Mouse (Mus musculus) hindbrain, postnatal 0 days (tissue): ENCODE measurements around the gene Phldb2. TPM values are rescaled to one million over a fixed set of nuclear protein-coding genes. Genes with fewer than 3 reads are reported as not detected.

Experiments used
- ATAC-seq: fragments of 200-750 bp; cut with Nextera tagmentation; 2 replicates; pipeline ENCODE4 v1.8.0; 2017; ENCODE audit warnings: mild to moderate bottlenecking, moderate TSS enrichment, moderate library complexity
- DNase-seq: peaks from one replicate; pipeline ENCODE4 v3.0.0-alpha.2; 2015; ENCODE audit warnings: low spot score
- H3K27ac ChIP-seq: fragments of 300-500 bp; sonication (generic); 2 replicates; pipeline ENCODE4 v1.5.1; 2014; ENCODE audit warnings: mild to moderate bottlenecking
- H3K27me3 ChIP-seq: fragments of 300-500 bp; sonication (generic); 2 replicates; pipeline ENCODE4 v1.6.1; 2014; ENCODE audit warnings: low read length, mixed read lengths; ENCODE audit not compliant: insufficient read depth
- H3K36me3 ChIP-seq: fragments of 300-500 bp; sonication (generic); 2 replicates; pipeline ENCODE4 v1.6.1; 2014; ENCODE audit warnings: low read length, mixed read lengths; ENCODE audit not compliant: insufficient read depth
- H3K4me1 ChIP-seq: fragments of 300-500 bp; sonication (generic); 2 replicates; pipeline ENCODE4 v1.6.1; 2014; ENCODE audit warnings: antibody characterized with exemption, low read length, mixed read lengths; ENCODE audit not compliant: insufficient read depth
- H3K4me2 ChIP-seq: fragments of 300-500 bp; sonication (generic); 2 replicates; pipeline ENCODE4 v1.6.1; 2014; ENCODE audit warnings: low read depth, mild to moderate bottlenecking, low read length, moderate library complexity, mixed read lengths
- H3K4me3 ChIP-seq: fragments of 300-500 bp; sonication (generic); 2 replicates; pipeline ENCODE4 v1.5.1; 2014; ENCODE audit warnings: low read length
- H3K9ac ChIP-seq: fragments of 300-500 bp; sonication (generic); replicated peaks from 2 replicates; pipeline ENCODE4 v1.6.1; 2014; ENCODE audit warnings: mild to moderate bottlenecking, low read length, moderate library complexity, mixed read lengths
- H3K9me3 ChIP-seq: fragments of 300-500 bp; sonication (generic); 2 replicates; pipeline ENCODE4 v1.6.1; 2016; ENCODE audit warnings: low read length, mixed read lengths
- CTCF ChIP-seq: IDR thresholded peaks from 2 replicates; pipeline ENCODE4 v1.5.1; 2016; ENCODE audit warnings: antibody characterized with exemption, control low read depth, low read depth
- WGBS: fragments of 180-500 bp; shearing (Covaris S2); extraction: QIAGEN DNeasy Blood & Tissue Kit; methylation state at CpG from one replicate; pipeline ENCODE4 v1.1.7; 2014; 5-methylcytosine and 5-hydroxymethylcytosine counted together
- polyA plus RNA-seq: library from polyadenylated mRNA; unstranded; fragments of >200 nt; fragmentation: Nextera tagmentation; extraction: Ambion mirVana; gene quantifications from 2 replicates; pipeline ENCODE4 v1.2.1, GENCODE M21; 2015
- total RNA-seq: library from RNA; depleted of rRNA; stranded (reverse); fragments of >200 nt; gene quantifications from 2 replicates; pipeline ENCODE4 v1.2.3, GENCODE M21; 2014

Phldb2 gene
- total and polyA plus RNA-seq, 2 experiments from 2014 or later: 4.5 to 7.2 TPM

- Histone ChIP-seq H3K9ac (no peak overlapping the region), H3K27ac (no peak overlapping the region), H3K4me2 (no peak overlapping the region), H3K4me1 (no peaks in the 10 kb centered on the region), H3K4me3 (no peak overlapping the region), H3K9me3 (no peaks in the 10 kb centered on the region), H3K27me3 (no peaks in the 10 kb centered on the region), H3K36me3 (no peaks in the 10 kb centered on the region)
- no peak for ATAC-seq
- WGBS: 57% methylated on average over 5 of the region's 5 CpGs
- TF ChIP-seq CTCF: no peak
- DNase-seq: no peak
Observed at GRCm38 (mm10) chr16:45952501-45952900, 897 bp downstream of the Phldb2 start.

DNA sequence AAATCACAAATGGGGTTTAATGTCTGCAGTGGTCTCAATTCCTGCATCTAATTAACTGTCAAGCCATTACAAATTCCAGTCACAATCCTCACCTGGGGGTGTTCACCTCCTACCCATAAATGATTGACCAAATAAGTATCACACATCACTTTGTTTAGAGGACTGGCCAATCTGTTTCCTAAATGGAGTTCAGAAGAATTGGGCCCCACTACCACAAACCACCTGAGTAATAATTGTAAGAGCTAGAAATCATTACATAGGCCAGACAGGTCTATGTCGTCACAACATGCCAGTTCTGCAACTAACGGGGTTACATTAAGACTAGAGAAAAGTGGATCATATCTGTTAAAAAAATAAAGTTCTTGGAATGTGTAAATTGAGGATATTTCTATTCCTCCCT is 1.4 kb downstream of the Phldb2 start:
- no peak for TF ChIP-seq CTCF
- no peak overlapping the region for H3K9ac ChIP-seq
- ATAC-seq (no peak), DNase-seq (no peak)
- H3K9me3 ChIP-seq: no peaks in the 10 kb centered on the region
- H3K4me1 ChIP-seq: no peaks in the 10 kb centered on the region
- no peaks in the 10 kb centered on the region for H3K27me3 ChIP-seq
- 87% methylated on average over 2 of the region's 2 CpGs for whole genome bisulfite sequencing
- no peaks in the 10 kb centered on the region for H3K36me3 ChIP-seq
- H3K27ac ChIP-seq: no peak overlapping the region
- no peak overlapping the region for H3K4me3 ChIP-seq
- H3K4me2 ChIP-seq: no peak overlapping the region

DNA sequence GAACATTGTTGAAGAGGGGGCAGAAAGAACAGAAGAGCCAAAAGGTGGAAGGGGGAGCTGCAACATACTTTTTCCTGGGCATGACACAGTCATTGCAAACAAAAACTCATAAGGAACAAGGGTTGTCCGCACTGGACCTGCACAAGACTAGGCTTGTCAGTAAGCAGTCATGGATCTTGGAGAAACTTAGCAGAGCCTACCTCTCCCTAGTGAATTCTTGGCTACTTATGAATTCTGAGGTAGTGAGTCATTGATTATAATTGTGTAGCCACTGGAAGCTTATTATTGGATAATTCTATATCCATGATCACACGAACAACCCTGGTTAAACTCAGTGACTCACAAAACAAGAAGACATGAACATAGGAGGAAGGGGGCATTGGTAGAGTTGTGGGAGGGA is 7.1 kb downstream of the Phldb2 start:
- Histone ChIP-seq H3K4me1 (no peaks in the 10 kb centered on the region), H3K4me3 (no peak overlapping the region), H3K27me3 (no peaks in the 10 kb centered on the region), H3K9ac (no peak overlapping the region), H3K4me2 (no peak overlapping the region), H3K36me3 (no peaks in the 10 kb centered on the region), H3K9me3 (no peaks in the 10 kb centered on the region), H3K27ac (no peak overlapping the region)
- DNase-seq (no peak), ATAC-seq (no peak)
- TF ChIP-seq CTCF: no peak
- 94% methylated on average over 2 of the region's 2 CpGs for WGBS

DNA sequence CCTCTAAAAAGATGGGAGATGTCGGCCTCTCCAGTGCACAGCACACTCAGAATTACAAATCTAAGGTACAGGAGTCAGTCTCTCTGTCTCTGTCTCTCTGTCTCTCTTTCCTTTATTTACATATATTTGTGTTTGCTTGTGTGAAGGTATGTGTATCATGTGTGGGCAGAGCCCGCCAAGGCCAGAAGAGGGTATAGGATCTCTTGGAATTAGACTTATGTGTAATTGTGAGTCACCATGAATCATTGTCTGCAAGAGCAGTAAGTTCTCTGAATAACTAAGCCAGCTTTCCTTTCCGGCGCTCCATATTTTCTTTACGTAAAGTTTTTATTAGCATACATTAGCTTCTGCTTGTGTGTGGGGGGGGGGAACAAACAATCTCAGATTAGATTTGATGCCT is 7.7 kb downstream of the Phldb2 start:
- no peak for TF ChIP-seq CTCF
- H3K9ac ChIP-seq: no peak overlapping the region
- no peak overlapping the region for H3K4me2 ChIP-seq
- no peak overlapping the region for H3K27ac ChIP-seq
- 90% methylated on average over 5 of the region's 5 CpGs for WGBS
- no peaks in the 10 kb centered on the region for H3K27me3 ChIP-seq
- DNase-seq (no peak), ATAC-seq (no peak)
- no peaks in the 10 kb centered on the region for H3K9me3 ChIP-seq
- no peak overlapping the region for H3K4me3 ChIP-seq
- H3K36me3 ChIP-seq: no peaks in the 10 kb centered on the region
- H3K4me1 ChIP-seq: no peaks in the 10 kb centered on the region

- WGBS: 54% methylated on average over 11 of the region's 11 CpGs
- no peaks in the 10 kb centered on the region for H3K27me3 ChIP-seq
- no peaks in the 10 kb centered on the region for H3K9me3 ChIP-seq
- ATAC-seq: no peak
- H3K4me1 ChIP-seq: no peaks in the 10 kb centered on the region
- H3K4me2 ChIP-seq: no peak overlapping the region
- DNase-seq: no peak
- no peak overlapping the region for H3K27ac ChIP-seq
- no peak overlapping the region for H3K9ac ChIP-seq
- no peak for TF ChIP-seq CTCF
- no peak overlapping the region for H3K4me3 ChIP-seq
- H3K36me3 ChIP-seq: no peaks in the 10 kb centered on the region
Observed at GRCm38 (mm10) chr16:45945174-45945631, 8.2 kb downstream of the Phldb2 start.

GRCm38 (mm10) chr16:45942169-45942891 is 11.1 kb downstream of the Phldb2 start:
- ATAC-seq (no peak), DNase-seq (no peak)
- WGBS: 91% methylated on average over 8 of the region's 8 CpGs
- no peak overlapping the region for H3K4me3 ChIP-seq
- no peaks in the 10 kb centered on the region for H3K9me3 ChIP-seq
- no peaks in the 10 kb centered on the region for H3K4me1 ChIP-seq
- H3K4me2 ChIP-seq: no peak overlapping the region
- no peak overlapping the region for H3K9ac ChIP-seq
- no peaks in the 10 kb centered on the region for H3K36me3 ChIP-seq
- H3K27ac ChIP-seq: no peak overlapping the region
- no peak for TF ChIP-seq CTCF
- no peaks in the 10 kb centered on the region for H3K27me3 ChIP-seq

GRCm38 (mm10) chr16:45940701-45941100 is 12.7 kb downstream of the Phldb2 start:
- Histone ChIP-seq H3K27ac (no peak overlapping the region), H3K27me3 (no peaks in the 10 kb centered on the region), H3K4me3 (no peak overlapping the region), H3K36me3 (no peaks in the 10 kb centered on the region), H3K4me1 (peaks cover 5% of the 10 kb centered on the region), H3K4me2 (no peak overlapping the region), H3K9me3 (no peaks in the 10 kb centered on the region), H3K9ac (no peak overlapping the region)
- 91% methylated on average over 2 of the region's 2 CpGs for WGBS
- ATAC-seq (no peak), DNase-seq (no peak)
- TF ChIP-seq CTCF: no peak
